Mouse (Mus musculus) cerebellum, adult 2 months (tissue): ENCODE data around the gene Pnpla6. TPM values are rescaled to one million over a fixed set of nuclear protein-coding genes. Genes with fewer than 3 reads are reported as not detected.
A peak's percentile ranks its signal among the peaks of the same experiment; 100 is the strongest.

Source experiments
- DNase-seq, 2 experiments: peaks; one replicate each; pipeline ENCODE4 v3.0.0; 2021
- H3K27ac ChIP-seq: fragments of 200-500 bp; 2 replicates; pipeline ENCODE4 v1.5.1; 2012; ENCODE audit warnings: low read length, control low read depth, inconsistent platforms; ENCODE audit not compliant: insufficient read depth
- H3K27me3 ChIP-seq: fragments of 200-500 bp; 2 replicates; pipeline ENCODE4 v1.6.1; 2012; ENCODE audit warnings: inconsistent platforms, mild to moderate bottlenecking, low read length, moderate library complexity; ENCODE audit not compliant: control insufficient read depth, insufficient read depth
- H3K4me1 ChIP-seq: fragments of 200-500 bp; 2 replicates; pipeline ENCODE4 v1.6.1; 2011; ENCODE audit warnings: low read length; ENCODE audit not compliant: control insufficient read depth, insufficient read depth
- H3K4me3 ChIP-seq: fragments of 200-500 bp; replicated peaks from 2 replicates; pipeline ENCODE3; 2011; ENCODE audit warnings: mild to moderate bottlenecking, low read depth, low read length, control low read depth; ENCODE audit not compliant: insufficient read depth
- CTCF ChIP-seq: fragments of 200-500 bp; IDR thresholded peaks from 2 replicates; pipeline ENCODE4 v1.5.1; 2011; ENCODE audit warnings: low read depth, mild to moderate bottlenecking, control low read depth, low read length, moderate library complexity, borderline replicate concordance; ENCODE audit not compliant: insufficient read depth
- POLR2A ChIP-seq: fragments of 200-500 bp; IDR thresholded peaks from 2 replicates; pipeline ENCODE4 v1.6.1; 2011; ENCODE audit warnings: low read length, control low read depth, borderline replicate concordance; ENCODE audit not compliant: insufficient read depth
- WGBS: fragments of 180-500 bp; shearing (Covaris S2); methylation state at CpG from one replicate; pipeline ENCODE4 v1.1.7; 2018; 5-methylcytosine and 5-hydroxymethylcytosine counted together
- polyA plus RNA-seq: library from polyadenylated mRNA; depleted of rRNA; stranded (reverse); fragments of >200 nt; gene quantifications from 2 replicates; pipeline ENCODE4 v1.2.3, GENCODE M21; 2012

The Pnpla6 gene
- polyA plus RNA-seq, 1 experiment = 83.9 TPM

DNA sequence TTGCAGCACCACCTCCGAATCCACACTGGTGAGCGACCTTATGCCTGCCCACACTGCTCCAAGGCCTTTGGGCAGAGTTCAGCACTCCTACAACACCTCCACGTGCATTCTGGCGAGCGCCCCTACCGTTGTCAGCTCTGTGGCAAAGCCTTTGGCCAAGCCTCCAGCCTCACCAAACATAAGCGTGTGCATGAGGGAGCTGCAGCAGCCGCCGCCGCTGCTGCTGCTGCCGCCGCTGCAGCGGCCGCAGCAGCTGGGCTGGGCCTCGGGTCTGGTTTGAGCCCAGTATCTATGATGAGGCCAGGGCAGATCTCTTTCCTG, 18.8 kb upstream of the Pnpla6 start:
- no peak overlapping the region for H3K27ac ChIP-seq
- DNase-seq = no peak
- no peak overlapping the region for H3K4me3 ChIP-seq
- WGBS = 76% methylated on average over 15 of the region's 15 CpGs
- H3K27me3 ChIP-seq = no peaks in the 10 kb centered on the region
- TF ChIP-seq POLR2A (no peak), CTCF (no peak)
- H3K4me1 ChIP-seq = peaks cover 4% of the 10 kb centered on the region

DNA sequence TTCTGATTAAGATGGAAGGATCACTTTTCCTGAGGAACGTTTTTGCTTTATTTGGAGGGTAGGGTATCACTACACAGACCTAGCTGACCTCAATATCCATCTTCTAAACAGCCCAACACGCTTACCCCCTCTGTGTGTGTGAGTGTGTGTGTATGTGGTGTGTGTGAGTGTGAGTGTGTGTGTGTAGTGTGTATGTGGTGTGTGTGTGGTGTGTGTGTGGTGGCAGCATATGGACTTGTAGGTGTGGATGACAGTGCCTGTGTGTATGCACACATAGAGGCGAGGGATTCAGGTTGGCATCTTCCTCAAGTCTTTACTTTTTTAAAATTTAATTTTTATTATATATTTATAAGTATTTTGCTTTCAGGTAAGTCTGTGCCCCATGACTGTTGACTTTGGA, 16.6 kb upstream of the Pnpla6 start:
- 86% methylated on average over 3 of the region's 3 CpGs for WGBS
- no peak for DNase-seq
- H3K4me1 ChIP-seq = peaks cover 4% of the 10 kb centered on the region

DNA sequence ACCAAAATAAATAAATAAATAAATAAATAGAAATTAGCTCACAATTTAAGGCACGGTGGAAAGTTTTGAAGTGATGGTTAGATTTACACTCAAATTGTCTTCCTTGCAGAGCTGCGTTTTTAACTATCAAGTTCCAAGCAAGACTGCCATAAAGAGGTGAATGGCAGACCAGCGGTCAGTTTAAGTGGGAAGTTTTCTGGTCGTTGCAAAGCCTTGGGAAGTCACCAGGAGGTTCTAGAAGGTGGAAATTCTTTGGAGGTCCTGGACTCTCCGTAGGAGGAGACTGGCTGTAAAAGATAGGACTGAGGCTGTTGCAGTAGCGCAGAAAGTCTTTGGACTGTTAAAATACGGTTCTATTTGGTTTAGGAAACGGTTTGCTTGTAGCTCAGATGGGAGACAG, 15.4 kb upstream of the Pnpla6 start:
- Histone ChIP-seq H3K27me3 (no peaks in the 10 kb centered on the region), H3K4me1 (no peaks in the 10 kb centered on the region; the same call in 1 of the 2 replicates), H3K27ac (peak overlapping the region; percentile 60), H3K4me3 (peak overlapping the region; percentile 86)
- TF ChIP-seq POLR2A = no peak
- TF ChIP-seq CTCF = no peak
- 5% methylated on average over 8 of the region's 8 CpGs for WGBS
- no peak for DNase-seq

More for the DNA sequence above, 16.6 kb upstream of the Pnpla6 start:
- Histone ChIP-seq H3K27me3 (no peaks in the 10 kb centered on the region), H3K27ac (no peak overlapping the region), H3K4me3 (no peak overlapping the region)
- TF ChIP-seq CTCF = no peak

DNA sequence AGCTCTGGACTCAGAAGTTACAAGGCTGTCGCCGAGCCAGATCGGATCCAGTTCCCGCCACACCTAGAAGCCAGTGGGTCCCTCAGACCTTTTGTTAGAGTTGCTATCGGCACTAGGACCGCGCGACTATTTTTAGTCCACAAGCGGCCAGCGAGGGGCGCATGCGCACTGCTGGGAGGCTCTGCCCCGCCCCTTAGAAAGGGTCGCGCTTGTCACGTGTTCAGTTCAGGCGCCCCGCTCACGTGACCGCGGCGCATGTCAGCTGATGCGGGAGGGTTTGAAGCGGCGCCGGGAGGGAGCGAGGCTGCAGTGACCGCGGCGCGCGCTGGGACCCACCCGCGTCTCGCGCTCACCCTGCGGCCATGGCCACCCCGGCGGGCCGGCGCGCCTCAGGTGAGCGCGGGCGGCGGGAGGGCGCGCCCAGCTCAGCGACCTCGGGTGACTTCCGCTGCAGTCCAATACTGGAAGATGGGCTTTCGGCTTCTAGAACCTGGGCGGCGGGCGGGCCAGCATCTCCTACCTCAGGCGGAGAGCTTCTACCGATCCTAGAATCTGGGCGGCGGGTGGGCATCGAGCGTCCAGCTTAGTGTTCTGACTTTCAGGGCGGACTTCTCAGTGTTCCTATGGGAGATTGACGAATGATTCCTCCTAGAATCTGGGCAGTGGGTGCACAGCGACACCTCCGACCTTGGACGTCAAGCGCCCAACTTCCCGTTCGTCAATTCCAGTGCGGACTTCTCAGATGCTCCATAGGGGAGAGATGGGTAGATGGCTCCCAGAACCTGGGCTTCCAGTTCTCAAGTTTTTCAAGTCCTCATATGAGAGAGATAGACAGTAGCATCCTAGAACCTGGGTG, 14.7 kb upstream of the Pnpla6 start, which contains the start of gene Mcoln1:
Gene Mcoln1 (plus strand): TSS at position 223 of the 856 bp plus-strand sequence.
- Histone ChIP-seq H3K4me1 (no peaks in the 10 kb centered on the region; the same call in 1 of the 2 replicates), H3K27me3 (no peaks in the 10 kb centered on the region), H3K4me3 (peak within 1 kb of the TSS; percentile 86), H3K27ac (peak within 1 kb of the TSS; percentile 60)
- WGBS = under 1% methylated on average over 70 of the region's 70 CpGs
- TF ChIP-seq CTCF (no peak), POLR2A (peak; percentile 89)
- DNase-seq = peak; percentile 99

DNA sequence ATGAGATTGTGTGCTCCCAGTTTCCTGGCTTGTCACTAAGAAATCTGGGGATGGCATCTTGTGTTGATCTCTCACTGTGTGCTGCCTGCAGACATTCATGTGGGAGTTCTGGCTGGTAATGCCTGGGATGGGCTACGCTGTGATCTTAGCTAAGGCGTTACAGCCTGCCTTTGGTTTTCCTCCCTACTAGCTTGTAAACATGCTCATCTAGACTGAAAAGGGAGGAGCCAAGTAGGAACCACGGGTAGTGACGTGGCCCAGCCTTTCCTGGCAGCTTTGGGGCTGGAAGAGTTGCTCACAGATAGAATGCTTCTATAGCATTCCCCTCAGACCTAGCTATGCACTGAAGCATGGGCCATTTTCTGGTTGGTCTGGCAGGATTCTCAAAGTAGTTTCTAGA, 13.0 kb upstream of the Pnpla6 start:
- no peaks in the 10 kb centered on the region for H3K27me3 ChIP-seq
- H3K4me3 ChIP-seq = no peak overlapping the region
- DNase-seq = no peak
- 56% methylated on average over 4 of the region's 4 CpGs for WGBS
- no peaks in the 10 kb centered on the region for H3K4me1 ChIP-seq
- H3K27ac ChIP-seq = no peak overlapping the region
- TF ChIP-seq POLR2A (no peak), CTCF (no peak)

DNA sequence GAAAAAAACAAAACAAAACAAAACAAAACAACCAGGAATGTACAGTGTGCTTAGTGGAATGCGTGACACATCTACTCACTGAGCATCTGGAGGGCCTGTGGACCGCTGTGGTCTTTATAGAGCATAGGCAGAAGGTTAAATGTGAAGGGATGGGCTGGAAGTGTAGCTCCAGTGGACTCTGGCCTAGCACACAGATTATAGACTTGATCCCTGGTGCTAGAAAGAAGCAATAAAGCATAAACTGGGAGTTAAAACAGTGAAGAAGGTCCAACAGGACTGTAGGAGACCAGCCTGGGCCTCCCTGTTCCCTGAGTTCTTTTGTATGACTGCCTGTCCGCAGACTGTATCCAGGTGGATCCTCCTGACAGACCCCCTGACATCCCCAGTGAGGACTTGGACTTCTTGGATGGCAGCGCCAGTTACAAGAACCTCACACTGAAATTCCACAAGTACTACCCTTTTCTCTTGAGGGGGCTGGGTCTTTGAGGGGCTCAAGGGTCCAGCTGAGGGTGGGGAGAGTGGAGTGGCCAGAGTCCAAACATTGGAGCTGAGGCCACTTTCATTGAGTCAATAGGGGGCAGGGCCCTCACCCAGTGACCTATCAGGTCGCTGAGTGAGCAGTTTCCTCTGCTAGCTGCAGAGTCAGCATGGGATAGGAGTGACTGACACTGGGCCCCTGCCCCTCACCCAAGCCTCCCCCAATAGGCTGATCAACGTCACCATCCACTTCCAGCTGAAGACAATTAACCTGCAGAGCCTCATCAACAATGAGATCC, 7.0 kb upstream of the Pnpla6 start:
- 88% methylated on average over 6 of the region's 6 CpGs for WGBS
- TF ChIP-seq POLR2A = no peak
- no peak for TF ChIP-seq CTCF
- Histone ChIP-seq H3K4me3 (no peak overlapping the region), H3K27ac (no peak overlapping the region), H3K4me1 (no peaks in the 10 kb centered on the region), H3K27me3 (no peaks in the 10 kb centered on the region)
- DNase-seq = no peak

DNA sequence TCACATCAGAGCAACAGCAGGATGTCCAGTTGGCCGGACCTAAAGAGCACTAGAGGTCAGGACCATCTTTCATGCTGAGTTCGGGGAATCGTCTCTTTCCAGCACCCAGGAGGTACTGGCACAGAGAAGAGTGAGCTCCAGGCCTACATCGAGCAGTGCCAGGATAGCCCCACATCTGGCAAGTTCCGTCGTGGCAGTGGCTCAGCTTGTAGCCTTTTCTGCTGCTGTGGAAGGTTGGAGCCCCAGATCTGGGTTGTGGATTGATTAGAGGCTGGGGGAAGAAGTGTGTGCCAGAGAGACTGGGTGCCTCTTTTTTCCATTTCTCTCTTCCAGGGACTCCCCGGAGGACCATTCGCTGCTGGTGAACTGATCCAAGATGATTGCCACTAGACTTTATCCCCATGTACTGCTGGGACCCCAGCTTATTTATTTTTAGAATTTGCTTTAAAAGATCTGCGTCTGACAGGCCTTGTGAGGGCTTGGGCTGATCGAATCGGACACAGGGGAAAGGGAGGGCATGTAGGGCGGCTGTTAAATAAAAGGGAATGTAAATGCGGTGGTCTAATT, 420 bp upstream of the Pnpla6 start:
- TF ChIP-seq POLR2A = no peak
- TF ChIP-seq CTCF = no peak
- 10% methylated on average over 13 of the region's 13 CpGs for WGBS

More for the DNA sequence above, 420 bp upstream of the Pnpla6 start:
- DNase-seq = peak; percentile 44 to 45
- H3K4me1 ChIP-seq = peaks cover 6% of the 10 kb centered on the region; the same call in 1 of the 2 replicates
- H3K27ac ChIP-seq = peak overlapping the region; percentile 39
- H3K27me3 ChIP-seq = no peaks in the 10 kb centered on the region
- peak overlapping the region; percentile 88 for H3K4me3 ChIP-seq
